Mouse (Mus musculus) C2C12 (cell line): ENCODE measurements at regions not wholly inside any gene's neighbourhood (a gene's known extent, or its start where the extent isn't known, plus 50 kb on each side); places are given as distances from the start of the nearest gene placed in this dataset.

Source experiments
- CTCF ChIP-seq: IDR thresholded peaks from one replicate; pipeline ENCODE4 v1.5.1; 2011; ENCODE audit not compliant: control insufficient read depth, insufficient read depth, insufficient read length
- MYOG ChIP-seq: IDR thresholded peaks from one replicate; pipeline ENCODE4 v1.6.1; 2011; ENCODE audit not compliant: control insufficient read depth, insufficient read length; ENCODE audit errors: extremely low read depth
- USF1 ChIP-seq: IDR thresholded peaks from one replicate; pipeline ENCODE4 v1.6.1; 2011; ENCODE audit warnings: low read depth, mild to moderate bottlenecking, control low read depth, moderate library complexity

DNA sequence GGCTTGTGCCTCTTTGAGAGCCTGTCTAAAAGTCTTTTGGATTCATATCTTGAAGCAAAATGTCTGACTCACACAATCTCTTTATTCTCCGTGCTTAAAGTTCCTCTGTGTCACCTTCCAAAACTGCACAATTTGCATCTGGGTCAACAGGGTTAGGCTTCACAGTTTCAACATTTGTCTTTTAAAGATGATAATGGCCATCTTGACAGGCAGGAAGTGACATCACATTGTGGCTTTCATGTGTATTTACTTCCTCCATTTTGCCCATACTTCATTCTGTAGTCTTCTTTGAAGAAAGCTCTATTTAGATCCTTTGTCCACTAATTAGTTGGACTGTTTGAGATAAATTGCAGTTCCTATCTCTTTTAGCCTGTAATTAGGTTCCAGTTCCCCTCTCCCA lies 135.1 kb downstream of the Ndufa10 start:
- TF ChIP-seq MYOG, result no peak
- no peak for TF ChIP-seq CTCF
- no peak for TF ChIP-seq USF1
